Mouse (Mus musculus) right cerebral cortex, adult 18-20 months (tissue): ENCODE measurements at regions not wholly inside any gene's neighbourhood (a gene's known extent, or its start where the extent isn't known, plus 50 kb on each side); places are given as distances from the start of the nearest gene placed in this dataset.

Experiments used
- DNase-seq: peaks from one replicate; pipeline ENCODE4 v3.0.0; 2022; ENCODE audit warnings: mixed read lengths

DNA sequence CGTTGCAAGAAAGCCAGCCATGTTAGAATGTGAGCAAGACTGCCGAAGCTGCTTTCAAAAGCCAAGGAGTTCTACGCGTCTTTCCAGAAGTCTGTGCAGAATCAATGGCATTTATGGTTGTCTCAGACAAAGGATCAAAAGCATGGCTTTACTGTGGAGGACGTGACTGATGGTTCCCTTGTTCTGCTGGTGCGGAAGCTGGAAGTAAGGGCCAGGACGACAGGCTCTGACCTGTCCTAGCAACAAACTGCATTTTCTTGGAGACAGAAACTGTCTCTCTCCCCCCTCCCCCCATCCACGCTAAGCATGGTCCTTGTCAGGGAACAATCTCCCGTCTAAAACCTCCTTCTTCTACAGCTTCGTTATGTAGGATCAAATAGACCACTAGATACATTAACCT is 2780.3 kb upstream of the Gm7489 start:
- no peak for DNase-seq

- no peak for DNase-seq
Observed at GRCm38 (mm10) chr15:51104796-51105195, 2779.9 kb upstream of the Gm7489 start.

DNA sequence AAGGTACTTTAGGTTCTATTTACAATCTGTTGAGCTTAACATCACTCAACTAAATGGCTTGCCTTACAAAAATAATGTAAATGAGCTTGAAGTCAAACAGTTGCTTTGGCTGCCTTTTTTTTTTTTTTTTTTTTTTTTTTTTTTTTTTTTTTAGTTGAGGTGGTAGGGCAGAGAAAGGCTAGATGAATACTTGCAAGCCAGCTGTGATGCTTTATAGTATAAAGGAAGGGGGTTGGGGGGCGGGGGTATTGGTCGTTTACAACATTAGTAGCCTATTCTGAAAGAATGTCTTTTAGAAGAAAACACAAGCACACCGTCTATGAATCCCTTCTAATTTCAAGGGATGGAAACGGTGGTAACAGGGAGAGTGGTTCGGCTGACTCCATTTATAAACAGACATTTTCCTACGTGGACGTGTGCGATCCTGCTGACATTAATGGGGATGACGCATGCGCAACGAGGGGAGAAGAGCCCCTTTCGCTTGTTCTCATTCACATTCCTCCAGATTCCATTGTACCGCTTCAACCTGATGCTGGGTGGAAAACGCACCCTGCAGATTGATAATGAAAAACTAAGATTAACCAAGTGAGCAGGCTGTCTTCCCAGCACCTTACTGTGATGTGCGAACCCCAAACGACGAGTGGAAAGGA is 2779.2 kb upstream of the Gm7489 start:
- DNase-seq: no peak

DNA sequence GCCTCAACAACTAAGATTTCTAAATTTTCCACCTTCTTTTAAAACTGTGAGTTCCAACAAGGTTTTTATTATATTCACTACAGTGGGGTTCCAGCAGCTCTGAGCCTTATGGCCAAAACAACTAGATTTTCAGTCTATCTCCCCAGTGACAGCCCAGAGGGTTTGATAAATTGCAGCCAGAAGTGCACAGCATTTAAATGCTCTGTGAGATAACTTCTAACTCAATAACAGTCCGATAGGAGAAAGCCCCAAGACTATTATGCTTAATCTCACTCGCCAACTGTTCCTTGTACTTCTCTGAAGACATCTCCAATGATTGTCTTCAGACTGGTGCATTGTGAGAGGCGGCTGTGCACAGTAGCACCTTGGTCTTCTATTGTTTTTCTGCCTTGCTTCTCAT is 2774.5 kb upstream of the Gm7489 start:
- no peak for DNase-seq

GRCm38 (mm10) chr15:51125896-51126295 is 2758.8 kb upstream of the Gm7489 start:
- no peak for DNase-seq

DNA sequence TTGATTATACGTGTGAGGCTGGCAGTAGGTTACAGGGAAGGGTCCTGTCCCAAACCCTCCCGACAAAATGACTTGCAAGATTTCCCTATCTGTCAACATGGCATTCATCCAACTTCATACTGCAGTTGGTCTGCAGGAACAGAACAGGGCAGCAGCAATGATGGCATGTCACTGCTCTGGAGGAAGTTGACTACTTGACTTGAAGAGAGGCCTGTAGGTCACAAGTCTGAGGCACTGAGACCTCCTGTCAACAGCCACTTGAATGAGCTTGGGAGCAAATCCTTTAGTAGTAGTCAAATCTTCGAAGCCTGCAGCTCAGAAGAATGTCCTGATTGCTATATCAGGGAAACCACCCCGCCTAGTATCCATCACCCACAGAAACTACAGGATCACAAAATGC is 2753.7 kb upstream of the Gm7489 start:
- DNase-seq: no peak

DNA sequence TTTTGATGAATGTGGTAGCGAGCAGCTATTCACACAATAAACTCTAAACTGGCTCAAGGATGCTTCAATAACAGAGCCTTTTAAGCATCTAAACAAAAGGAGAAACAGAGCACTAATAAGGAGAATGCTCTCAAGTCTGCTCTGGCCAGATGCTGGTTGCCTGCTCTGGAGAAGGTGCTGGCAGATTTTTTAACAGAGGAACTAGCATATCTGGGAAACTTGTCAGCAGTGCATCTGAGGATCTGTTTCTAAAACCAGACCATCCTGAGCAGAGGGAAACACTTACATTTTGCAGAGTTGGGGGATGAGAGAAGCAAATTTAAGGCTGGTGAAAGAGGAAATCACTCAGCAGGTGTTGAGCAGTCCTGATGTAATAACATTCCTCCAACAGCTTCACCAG is 2748.6 kb upstream of the Gm7489 start:
- peak; percentile 2 for DNase-seq

- peak; percentile 48 for DNase-seq
Observed at GRCm38 (mm10) chr15:51139507-51139906, 2745.2 kb upstream of the Gm7489 start.

GRCm38 (mm10) chr15:51173976-51174620 is 2710.6 kb upstream of the Gm7489 start:
- no peak for DNase-seq

- DNase-seq: no peak
Observed at GRCm38 (mm10) chr15:51176466-51176865, 2708.2 kb upstream of the Gm7489 start.

DNA sequence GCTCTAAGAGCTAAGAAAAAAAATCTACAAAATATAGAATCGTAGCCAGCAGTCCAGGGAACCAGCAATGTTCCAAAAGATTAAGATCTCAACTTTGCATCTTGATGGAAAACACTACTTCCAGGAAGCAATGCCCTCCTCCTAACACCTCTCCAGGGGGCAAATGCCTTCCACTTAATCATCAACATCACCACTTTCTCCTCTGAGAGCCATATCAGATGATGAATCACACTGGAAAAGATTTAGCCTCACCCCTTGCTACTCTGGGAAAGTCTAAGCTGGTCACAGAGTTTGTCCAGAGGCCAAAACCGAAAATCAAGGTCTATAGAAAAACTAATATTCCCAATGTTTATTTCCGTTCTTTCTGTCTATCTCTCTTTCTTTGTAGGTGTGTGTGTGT is 2695.6 kb upstream of the Gm7489 start:
- no peak for DNase-seq

DNA sequence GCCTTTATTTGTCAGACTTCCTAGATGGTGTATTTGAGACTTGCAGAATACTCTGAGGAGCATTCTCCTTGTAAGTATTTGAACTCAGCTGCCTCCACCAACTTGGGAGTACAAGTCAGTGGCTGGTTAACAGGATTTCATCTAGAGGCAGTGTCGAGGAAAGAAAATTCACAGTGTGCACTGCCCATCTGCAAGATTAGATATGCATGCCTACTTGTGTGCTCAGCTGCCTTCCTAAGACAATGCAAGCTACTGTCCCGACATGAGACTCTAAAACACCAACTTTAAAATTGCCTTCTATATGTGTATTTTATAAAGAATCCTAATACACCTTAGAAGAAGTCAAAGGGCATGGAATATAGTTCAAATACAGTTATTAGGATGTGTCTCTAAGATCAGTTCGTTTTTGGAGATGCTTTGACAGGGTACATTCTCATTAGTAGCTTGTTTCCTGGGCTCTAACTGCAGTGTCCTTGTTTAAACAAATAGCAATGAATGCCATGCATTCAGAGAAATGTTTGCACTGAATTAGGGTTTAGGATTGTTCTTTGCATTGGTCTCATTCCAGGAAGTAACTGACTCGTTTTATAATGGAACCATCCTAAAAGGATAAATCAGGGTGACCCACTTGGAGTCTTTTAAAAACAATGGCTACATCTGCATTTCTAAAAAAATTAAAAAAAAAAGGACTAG is 2687.1 kb upstream of the Gm7489 start:
- no peak for DNase-seq

DNA sequence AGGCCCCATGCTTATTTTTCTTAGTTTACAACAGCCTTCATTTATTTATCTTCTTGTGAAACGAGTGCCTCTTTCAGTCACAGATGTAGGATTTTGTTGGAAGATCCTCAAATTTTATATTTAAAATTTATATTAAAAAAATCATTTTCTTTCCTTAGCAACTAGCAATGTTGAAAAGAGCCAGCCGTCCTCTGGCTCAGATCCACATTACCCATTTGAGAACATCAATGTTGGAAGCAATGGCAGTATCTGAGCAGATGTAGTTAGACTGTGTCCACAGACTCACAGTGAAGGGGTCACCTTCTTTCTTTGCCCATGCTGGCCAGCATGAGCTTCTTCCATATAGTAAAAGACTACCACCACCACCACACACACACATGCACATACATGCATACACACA is 2681.4 kb upstream of the Gm7489 start:
- DNase-seq: no peak

GRCm38 (mm10) chr15:51206050-51206449 is 2678.7 kb upstream of the Gm7489 start:
- DNase-seq: peak; percentile 85

GRCm38 (mm10) chr15:51206773-51207172 is 2677.9 kb upstream of the Gm7489 start:
- DNase-seq: peak; percentile 13

DNA sequence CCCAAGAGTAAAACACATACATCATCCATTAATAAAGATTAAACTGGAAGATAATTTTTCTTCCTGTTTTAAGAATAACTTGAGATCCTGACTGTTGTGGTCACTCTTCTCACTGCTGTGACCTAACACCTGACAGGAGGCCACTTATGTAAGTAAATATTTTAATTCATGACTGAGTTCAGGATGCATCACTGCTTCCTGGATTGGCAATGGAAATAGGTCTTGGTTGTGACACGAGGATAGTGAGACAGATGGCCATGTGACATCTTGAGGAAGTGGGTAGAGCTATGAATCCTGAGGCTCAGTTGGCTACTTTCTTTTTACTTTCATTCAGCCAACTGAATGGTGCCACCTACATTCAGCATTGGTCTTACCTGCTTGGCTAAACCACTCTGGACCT is 2649.8 kb upstream of the Gm7489 start:
- DNase-seq: no peak

DNA sequence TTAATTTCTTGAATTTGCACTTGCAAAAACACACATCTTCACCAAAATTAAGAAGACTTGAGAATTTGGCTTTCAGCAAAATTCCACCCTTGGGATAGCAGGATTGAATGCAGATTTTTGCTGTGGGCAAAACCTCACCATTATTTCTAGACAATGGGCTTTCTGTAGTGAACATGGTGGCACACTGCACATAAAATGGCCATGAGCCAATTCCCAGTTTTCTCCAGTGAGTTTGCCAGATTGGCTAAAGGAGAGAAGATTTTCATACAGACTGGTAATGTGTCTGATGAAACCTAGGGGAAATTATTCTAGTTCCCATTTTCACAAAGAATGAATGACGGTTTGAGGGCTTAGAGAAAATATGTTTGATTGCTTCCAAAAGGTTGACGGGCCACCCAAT is 2640.1 kb upstream of the Gm7489 start:
- DNase-seq: no peak

DNA sequence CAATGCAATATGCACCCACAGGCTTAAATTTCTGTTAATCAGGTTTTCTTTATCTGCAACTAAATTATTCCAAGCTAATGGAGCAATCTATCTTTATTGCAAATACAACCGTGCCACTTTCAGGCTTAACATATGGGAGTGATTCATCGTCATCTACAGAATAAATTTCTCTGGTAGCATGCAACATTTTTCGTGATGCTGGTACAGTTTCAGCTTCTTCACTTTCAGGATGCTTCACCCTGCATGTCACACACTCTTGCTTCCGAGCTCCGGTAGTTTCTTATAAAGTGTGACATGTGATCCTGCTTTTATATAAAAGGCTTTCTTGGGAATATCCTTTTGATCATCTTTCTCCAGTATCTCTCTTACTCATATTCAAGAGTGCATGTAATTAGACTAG is 2637.4 kb upstream of the Gm7489 start:
- DNase-seq: no peak

DNA sequence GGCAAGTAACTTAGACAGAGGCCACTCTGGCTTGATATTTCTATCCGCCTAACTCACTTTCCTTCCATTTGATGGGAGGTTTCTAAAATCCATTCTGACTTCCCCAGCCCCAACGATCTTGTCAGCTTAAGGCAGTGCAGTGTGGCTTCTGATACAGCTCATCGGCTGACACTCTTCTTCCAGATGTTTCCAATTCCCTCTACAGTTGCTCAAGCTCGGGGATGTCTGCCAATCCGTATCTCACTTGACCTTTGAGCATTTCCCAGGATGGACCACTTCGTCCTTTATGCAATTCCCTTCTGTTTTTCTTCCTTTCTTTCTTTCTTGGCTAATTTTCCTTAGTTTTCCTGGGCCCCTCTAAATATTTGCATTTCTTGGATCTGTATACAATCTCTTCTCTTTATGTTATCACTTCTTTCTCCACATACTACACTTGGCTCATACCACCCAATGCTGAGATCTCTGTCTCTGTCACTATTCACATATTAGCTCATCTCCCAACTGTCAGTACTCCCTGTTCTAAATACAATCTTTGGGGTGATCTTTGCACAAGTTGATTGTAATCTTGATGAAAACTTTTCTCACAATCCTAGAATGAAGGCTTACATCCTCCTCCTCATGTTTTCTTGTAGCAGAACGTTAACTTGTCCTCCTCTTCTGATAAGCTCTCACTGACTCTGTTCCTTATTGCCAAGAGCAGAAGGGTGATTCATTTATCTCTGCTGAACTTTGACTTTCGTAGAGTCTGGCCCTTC is 2636.5 kb upstream of the Gm7489 start:
- no peak for DNase-seq

- DNase-seq: no peak
Observed at GRCm38 (mm10) chr15:51248789-51249040, 2636.0 kb upstream of the Gm7489 start.

GRCm38 (mm10) chr15:51254143-51254542 is 2630.6 kb upstream of the Gm7489 start:
- no peak for DNase-seq

- DNase-seq: no peak
Observed at GRCm38 (mm10) chr15:51255203-51255615, 2629.5 kb upstream of the Gm7489 start.

- no peak for DNase-seq
Observed at GRCm38 (mm10) chr15:51256681-51257080, 2628.0 kb upstream of the Gm7489 start.

GRCm38 (mm10) chr15:51264599-51265163 is 2620.0 kb upstream of the Gm7489 start:
- DNase-seq: no peak
